Mouse (Mus musculus) mature B cell (primary cell): ENCODE measurements around the gene Rad51ap2.

ENCODE experiments used
- in situ Hi-C: fragments of 300-500 bp; cut with MboI; formaldehyde crosslinking; loops from 2 replicates; pipeline ENCODE4 v1.14.3; 2019

Rad51ap2 gene

DNA sequence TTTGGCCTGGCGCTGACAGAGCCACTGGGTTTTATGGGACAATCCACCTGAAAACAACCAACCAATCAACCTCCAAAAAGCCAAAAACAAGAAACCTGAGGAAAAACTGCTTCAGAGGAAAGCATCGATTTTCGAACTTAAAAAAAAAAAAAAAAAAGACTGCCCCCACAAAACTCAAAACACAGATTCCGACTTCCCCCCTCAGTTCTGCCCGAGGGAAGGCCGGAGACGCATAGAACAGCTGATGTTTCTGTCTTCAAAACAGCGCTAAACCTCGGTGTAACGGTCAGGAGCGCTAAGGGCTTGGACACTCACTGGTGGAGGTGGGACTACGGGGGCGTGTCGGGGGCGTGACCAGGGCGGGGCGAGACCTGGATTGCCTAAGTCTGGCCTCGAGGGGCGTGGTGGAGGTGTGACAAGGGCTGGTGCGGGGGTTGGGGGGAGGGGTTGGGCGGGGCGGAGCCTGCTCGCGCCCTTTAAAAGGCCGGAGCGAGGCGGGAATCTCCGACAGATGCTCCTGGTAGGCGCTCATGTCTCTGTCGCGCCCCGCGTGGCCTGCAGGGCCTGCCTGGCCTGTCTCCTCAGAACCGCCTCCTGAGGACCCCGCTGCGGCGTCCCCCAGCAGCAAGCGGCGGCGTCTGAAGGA, at the start of gene Rad51ap2:
Rad51ap2 (plus strand) TSS at position 531 of the 646 bp plus-strand sequence.
- in situ Hi-C loops, result no loop called here

DNA sequence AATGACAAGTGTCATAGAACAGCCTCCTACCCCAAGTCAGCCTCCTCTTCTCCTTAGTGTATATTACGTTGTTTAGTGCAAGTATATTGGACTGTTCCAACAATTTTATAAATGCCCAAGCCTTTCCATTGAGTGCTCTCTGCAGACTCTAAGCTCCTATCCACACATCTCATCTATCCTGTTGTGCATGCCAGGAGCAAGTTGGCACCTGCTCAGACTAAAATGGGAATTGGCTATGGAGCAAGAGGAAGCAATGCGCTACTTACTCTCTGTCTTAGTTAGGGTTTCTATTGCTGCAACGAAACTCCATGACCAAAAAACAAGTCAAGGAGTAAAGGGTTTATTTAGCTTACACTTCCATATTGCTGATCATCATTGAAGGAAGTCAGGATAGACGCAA, 48.2 kb upstream of the Rad51ap2 start:
- in situ Hi-C loops, result no loop called here

- in situ Hi-C loops, result no loop called here
These were observed 37.8 kb upstream of the Rad51ap2 start for GRCm38 (mm10) chr12:11418112-11418511.

GRCm38 (mm10) chr12:11427396-11427795, 28.5 kb upstream of the Rad51ap2 start:
- in situ Hi-C loops, result no loop called here

GRCm38 (mm10) chr12:11433126-11433525, 22.8 kb upstream of the Rad51ap2 start:
- in situ Hi-C loops, result no loop called here

- in situ Hi-C loops, result no loop called here
These were observed 22.2 kb upstream of the Rad51ap2 start for GRCm38 (mm10) chr12:11433716-11434115.

DNA sequence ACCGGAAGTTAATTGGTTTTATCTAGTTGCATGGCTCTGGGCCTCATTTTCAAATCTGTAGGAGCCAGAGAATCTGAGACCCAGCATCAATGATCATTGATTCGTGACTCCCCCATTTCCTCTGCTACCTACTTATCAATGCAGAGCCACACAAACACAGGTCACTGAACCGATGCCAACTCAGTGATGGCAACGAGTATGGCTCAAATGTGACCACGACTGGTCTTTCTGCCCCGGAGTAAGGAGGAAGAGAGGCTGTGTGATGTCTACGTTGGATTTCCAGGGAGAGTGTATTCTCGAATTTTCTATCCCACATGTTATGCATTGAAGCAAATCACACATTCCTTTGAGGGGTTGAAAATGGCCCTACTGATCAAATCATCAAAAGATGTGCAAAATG, 21.4 kb upstream of the Rad51ap2 start:
- in situ Hi-C loops, result no loop called here

DNA sequence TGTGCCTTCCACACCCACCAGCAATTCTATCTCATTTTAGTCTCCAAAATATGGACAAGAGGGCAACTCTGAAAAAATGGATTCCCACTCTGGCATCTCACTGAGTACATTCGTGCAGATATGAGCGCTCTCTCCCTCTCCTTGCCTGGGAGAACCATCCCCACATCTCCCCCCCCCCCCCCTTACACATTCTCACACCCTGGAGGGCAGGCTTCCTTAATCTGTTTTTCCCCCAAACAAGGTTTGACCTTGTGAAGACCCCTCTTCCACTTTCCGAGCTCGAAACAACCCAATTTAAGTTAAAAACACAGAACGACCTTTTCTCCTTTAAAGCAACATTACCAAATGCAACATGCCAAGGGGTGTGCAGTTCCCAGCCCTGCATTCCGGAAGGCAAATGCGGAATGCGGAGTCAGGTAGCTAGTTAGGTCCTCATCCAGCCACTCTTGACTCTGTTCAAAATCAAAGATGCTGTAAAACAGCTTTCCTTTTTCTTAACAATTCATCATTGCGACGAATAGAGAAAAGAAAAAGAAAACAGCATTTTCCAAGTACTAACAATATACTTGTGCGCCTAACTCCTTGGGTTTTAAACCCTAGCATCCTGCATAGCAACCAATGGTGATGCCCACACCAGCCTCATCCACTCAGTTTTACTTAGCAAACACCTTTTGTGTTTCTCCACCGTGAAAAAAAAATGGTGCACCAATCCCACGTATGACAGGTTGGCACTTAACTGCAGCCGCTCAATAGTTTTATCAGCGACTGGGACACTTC, 20.4 kb upstream of the Rad51ap2 start:
- in situ Hi-C loops, result no loop called here

DNA sequence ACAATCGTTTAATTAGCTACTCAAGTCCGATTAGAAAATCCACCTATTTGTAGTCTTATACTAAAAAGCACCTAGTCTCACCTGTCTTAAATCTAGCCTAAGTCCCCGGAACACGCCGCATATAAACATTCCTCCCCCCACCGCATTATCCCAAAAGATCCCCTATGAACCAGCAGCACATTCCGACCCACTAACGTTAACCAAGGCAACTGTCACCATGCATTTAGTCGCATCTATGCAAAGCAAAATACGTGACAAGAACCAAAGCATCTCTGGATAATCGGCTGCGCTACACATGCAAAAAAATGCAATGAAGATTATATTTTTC, 19.9 kb upstream of the Rad51ap2 start:
- in situ Hi-C loops, result no loop called here

DNA sequence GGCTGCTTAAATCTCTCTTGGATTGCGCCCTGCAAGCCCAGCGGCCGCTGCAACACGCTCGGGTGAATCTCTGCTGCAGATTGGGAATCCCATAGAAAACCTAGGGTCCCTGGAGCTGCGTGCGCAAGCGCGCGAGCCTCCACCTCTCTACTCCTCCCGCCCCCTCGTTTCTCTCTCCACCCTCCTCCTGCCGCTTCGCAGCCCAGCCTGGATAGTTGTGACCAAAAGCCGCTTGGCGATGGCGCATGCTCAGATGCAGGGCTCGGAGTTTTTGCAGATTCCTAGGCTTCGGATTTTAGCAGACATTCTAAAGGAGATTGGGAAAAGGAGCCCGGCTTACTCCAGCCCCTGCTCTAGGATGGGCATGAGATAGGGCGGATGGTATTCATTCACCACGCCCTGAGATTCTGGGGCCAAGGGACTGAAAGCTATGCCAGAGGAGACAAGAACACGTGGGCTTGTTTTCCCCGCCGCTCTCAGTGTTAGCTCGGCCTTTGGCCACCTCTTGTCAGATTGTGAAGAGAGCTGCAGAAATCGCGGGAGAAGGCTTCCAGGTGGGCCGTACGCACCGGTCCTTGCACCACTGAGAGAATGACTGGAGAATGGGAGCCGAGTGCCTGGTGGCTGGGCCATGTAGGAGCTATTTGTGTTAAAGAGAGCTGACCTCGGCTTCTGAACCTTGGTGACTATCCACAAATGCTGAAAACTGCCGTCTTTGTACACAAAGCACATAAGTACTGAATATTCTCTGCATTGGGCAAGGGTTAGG, 19.2 kb upstream of the Rad51ap2 start, which contains the start of gene Vsnl1:
Vsnl1 (minus strand) TSS at position 117 of the 769 bp plus-strand sequence.
- in situ Hi-C loops, result no loop called here

GRCm38 (mm10) chr12:11437266-11437906, 18.5 kb upstream of the Rad51ap2 start:
- in situ Hi-C loops, result no loop called here

- in situ Hi-C loops, result no loop called here
These were observed 17.9 kb upstream of the Rad51ap2 start for GRCm38 (mm10) chr12:11437907-11438447.

GRCm38 (mm10) chr12:11454146-11454545, 1.7 kb upstream of the Rad51ap2 start:
- in situ Hi-C loops, result no loop called here

- in situ Hi-C loops, result no loop called here
These were observed 334 bp downstream of the Rad51ap2 start for GRCm38 (mm10) chr12:11456213-11456612.

- in situ Hi-C loops, result no loop called here
These were observed 753 bp downstream of the Rad51ap2 start for GRCm38 (mm10) chr12:11456632-11457031.
